Mouse (Mus musculus): ENCODE data around the gene Sft2d1.

DNA sequence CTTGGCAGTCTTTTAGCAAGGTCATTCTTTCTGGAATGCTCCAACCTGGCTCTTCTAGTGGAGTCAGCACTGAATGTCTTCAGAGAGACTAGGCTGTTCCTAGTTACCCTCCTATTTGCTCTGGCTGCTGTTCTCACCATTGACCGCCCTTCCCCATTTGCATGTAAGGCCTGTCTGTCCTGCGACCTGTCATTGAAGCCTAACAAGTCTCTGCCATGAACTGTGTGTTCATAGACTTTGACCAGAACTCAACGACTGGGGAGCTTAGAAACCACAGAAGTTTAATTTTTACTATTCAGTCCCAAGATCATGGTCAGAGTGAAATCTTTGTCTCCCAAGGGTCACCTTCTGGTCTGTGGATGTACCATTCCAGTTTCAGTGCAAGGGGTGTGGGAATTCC lies 3.1 kb downstream of the Sft2d1 start:
- TF ChIP-seq CTCF (IDR thresholded peaks at IDR 0.05; ENCODE audit: low read depth) (no peak), EP300 (IDR thresholded peaks at IDR 0.05; ENCODE audit: low read depth) (no peak)
